Mouse (Mus musculus) kidney, embryonic 14.5 days (tissue): ENCODE data around the gene Tgfbrap1. TPM values are rescaled to one million over a fixed set of nuclear protein-coding genes. Genes with fewer than 3 reads are reported as not detected.

ENCODE experiments used
- ATAC-seq: fragments of 200-750 bp; cut with Nextera tagmentation; 2 replicates; pipeline ENCODE4 v1.8.0; 2017; ENCODE audit warnings: moderate number of reproducible peaks, mild to moderate bottlenecking, moderate TSS enrichment, moderate library complexity; ENCODE audit not compliant: low FRiP score, low TSS enrichment
- H3K27ac ChIP-seq: fragments of 300-500 bp; sonication (generic); 2 replicates; pipeline ENCODE4 v1.5.1; 2014; ENCODE audit warnings: low read depth, mild to moderate bottlenecking, low read length, moderate library complexity, mixed read lengths
- H3K27me3 ChIP-seq: fragments of 300-500 bp; sonication (generic); 2 replicates; pipeline ENCODE4 v1.6.1; 2014; ENCODE audit warnings: mild to moderate bottlenecking, low read length; ENCODE audit not compliant: control insufficient read depth, insufficient read depth
- H3K36me3 ChIP-seq: fragments of 300-500 bp; sonication (generic); 2 replicates; pipeline ENCODE4 v1.6.1; 2014; ENCODE audit warnings: low read length, mixed read lengths; ENCODE audit not compliant: control insufficient read depth, insufficient read depth
- H3K4me1 ChIP-seq: fragments of 300-500 bp; sonication (generic); 2 replicates; pipeline ENCODE4 v1.6.1; 2014; ENCODE audit warnings: low read length, mixed read lengths; ENCODE audit not compliant: control insufficient read depth, insufficient read depth
- H3K4me2 ChIP-seq: fragments of 300-500 bp; sonication (generic); replicated peaks from 2 replicates; pipeline ENCODE4 v1.6.1; 2014; ENCODE audit warnings: low read depth, mild to moderate bottlenecking, low read length
- H3K4me3 ChIP-seq: fragments of 300-500 bp; sonication (generic); 2 replicates; pipeline ENCODE4 v1.5.1; 2014; ENCODE audit warnings: mild to moderate bottlenecking, low read length
- H3K9ac ChIP-seq: fragments of 300-500 bp; sonication (generic); 2 replicates; pipeline ENCODE4 v1.6.1; 2014; ENCODE audit warnings: low read depth, mild to moderate bottlenecking, low read length, moderate library complexity
- H3K9me3 ChIP-seq: fragments of 300-500 bp; sonication (generic); 2 replicates; pipeline ENCODE4 v1.6.1; 2016; ENCODE audit warnings: low read length; ENCODE audit not compliant: control insufficient read depth
- WGBS: fragments of 180-500 bp; shearing (Covaris S2); extraction: QIAGEN DNeasy Blood & Tissue Kit; methylation state at CpG from one replicate; pipeline ENCODE4 v1.1.7; 2014; 5-methylcytosine and 5-hydroxymethylcytosine counted together
- polyA plus RNA-seq: library from polyadenylated mRNA; unstranded; fragments of >200 nt; fragmentation: Nextera tagmentation; extraction: Ambion mirVana; gene quantifications from 2 replicates; pipeline ENCODE4 v1.2.1, GENCODE M21; 2014

Gene Tgfbrap1
- 6.7 and 13.6 TPM in 2 replicates for polyA plus RNA-seq

DNA sequence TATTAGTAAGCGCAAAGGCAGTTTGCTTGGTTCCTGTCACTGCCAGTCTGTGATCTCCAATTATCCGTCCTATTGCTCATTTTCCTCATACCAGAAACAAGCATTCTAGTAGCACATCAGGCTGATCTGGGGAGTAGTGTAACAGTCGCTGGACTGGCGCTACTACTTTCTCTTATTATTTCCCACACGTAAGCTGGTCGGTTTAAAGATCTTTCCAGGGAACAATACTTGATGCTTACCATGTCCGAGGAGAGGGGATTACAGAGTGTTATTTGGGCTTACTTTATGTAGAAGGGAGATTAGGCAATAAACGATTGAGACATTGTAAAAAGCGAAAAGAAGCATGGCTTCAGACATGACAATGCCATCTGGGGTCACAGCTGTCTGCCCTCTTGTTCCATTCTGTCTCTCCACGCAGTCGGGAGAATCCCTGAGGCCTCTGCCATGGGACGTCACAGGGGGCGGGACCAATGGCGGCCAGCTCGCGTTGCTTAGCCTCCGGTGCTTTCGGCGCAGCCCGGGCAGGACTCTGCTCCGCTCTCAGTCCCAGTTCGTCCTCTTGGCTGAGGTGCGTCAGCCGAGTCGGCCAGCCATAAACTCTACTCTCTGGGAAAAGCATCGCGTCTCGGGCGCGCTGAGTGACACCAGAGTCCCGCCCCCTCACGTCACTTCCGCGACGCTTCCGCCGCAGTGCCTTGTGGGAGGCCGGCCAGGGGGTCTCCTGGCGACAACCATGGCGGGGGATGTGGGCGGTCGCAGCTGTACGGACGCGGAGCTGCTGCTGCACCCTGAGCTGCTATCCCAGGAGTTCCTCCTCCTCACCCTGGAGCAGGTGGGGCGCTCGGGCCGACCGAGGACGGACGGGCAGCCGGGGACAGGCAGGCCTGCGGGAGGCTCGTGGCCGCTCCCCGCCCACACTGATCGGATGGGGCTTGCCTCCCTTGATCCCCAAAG, at the start of gene Tgfbrap1, which contains the start of gene AI597479:
Tgfbrap1 (minus strand) TSS at position 607 of the 954 bp plus-strand sequence.
AI597479 (plus strand) TSS at position 680 of the 954 bp plus-strand sequence.
- H3K4me3 ChIP-seq = peak within 1 kb of the TSS; percentile 96
- H3K4me1 ChIP-seq = peaks cover 5% of the 10 kb centered on the region; the same call in 1 of the 2 replicates
- peak within 1 kb of the TSS; percentile 93 for H3K4me2 ChIP-seq
- peak within 1 kb of the TSS; percentile 99 for H3K27ac ChIP-seq
- no peaks in the 10 kb centered on the region for H3K27me3 ChIP-seq
- no peaks in the 10 kb centered on the region for H3K9me3 ChIP-seq
- H3K36me3 ChIP-seq = peaks cover 9% of the 10 kb centered on the region; the same call in 1 of the 2 replicates
- peak within 1 kb of the TSS; percentile 92 for H3K9ac ChIP-seq
- WGBS = under 1% methylated on average over 56 of the region's 57 CpGs
- ATAC-seq = peak; percentile 98

DNA sequence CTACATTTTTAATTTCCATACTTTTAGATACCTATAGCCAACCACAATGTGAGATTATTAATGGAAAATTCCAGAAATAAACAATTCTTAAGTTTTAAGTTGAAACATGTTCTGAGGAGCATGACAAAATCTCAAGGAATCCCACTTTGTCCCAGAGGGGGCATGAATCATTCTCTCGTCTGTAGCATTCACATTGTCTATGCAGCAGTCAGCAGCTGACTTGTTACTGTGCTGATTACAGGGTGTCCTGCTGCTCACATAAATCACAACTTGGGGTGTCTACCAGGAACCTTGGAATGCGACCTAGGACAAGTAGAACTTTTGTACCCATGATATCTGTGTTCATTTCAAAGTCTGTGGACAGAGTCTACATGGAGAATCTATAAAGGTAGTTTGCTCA, 49.0 kb upstream of the Tgfbrap1 start:
- Histone ChIP-seq H3K4me2 (no peak overlapping the region), H3K9me3 (no peaks in the 10 kb centered on the region), H3K36me3 (peaks cover 5% of the 10 kb centered on the region; the same call in 1 of the 2 replicates), H3K4me1 (0 out of 2 replicates have a peak, but pooled peaks cover 5% of the 10 kb centered on the region), H3K4me3 (no peak overlapping the region), H3K27ac (no peak overlapping the region), H3K27me3 (no peaks in the 10 kb centered on the region), H3K9ac (no peak overlapping the region)
- no peak for ATAC-seq
- 47% methylated on average over 2 of the region's 2 CpGs for WGBS

DNA sequence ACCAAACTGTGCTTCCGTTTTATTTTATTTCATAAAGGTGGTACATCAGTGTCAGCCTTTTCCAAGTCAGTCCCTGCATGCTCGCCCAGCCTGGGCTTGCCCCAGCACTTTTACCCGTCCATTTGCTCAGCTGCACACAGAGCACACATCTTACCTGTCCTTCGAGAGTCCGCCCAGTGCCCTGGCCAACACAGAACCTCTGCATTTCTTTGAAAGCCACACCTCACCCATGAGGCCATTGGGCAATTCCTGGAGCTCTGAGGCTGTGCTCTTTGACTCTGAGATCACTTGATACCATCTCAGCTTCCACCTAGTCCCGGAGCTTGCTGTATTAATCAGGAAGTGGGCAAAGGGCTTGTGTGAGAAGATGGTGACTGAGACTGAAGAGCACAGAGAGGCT, 47.0 kb upstream of the Tgfbrap1 start:
- H3K27ac ChIP-seq = no peak overlapping the region
- no peaks in the 10 kb centered on the region for H3K9me3 ChIP-seq
- 73% methylated on average over 6 of the region's 6 CpGs for WGBS
- H3K9ac ChIP-seq = no peak overlapping the region
- H3K4me2 ChIP-seq = no peak overlapping the region
- H3K36me3 ChIP-seq = no peaks in the 10 kb centered on the region; the same call in 1 of the 2 replicates
- H3K27me3 ChIP-seq = no peaks in the 10 kb centered on the region
- H3K4me3 ChIP-seq = no peak overlapping the region
- no peak for ATAC-seq
- H3K4me1 ChIP-seq = 0 out of 2 replicates have a peak, but pooled peaks cover 5% of the 10 kb centered on the region

DNA sequence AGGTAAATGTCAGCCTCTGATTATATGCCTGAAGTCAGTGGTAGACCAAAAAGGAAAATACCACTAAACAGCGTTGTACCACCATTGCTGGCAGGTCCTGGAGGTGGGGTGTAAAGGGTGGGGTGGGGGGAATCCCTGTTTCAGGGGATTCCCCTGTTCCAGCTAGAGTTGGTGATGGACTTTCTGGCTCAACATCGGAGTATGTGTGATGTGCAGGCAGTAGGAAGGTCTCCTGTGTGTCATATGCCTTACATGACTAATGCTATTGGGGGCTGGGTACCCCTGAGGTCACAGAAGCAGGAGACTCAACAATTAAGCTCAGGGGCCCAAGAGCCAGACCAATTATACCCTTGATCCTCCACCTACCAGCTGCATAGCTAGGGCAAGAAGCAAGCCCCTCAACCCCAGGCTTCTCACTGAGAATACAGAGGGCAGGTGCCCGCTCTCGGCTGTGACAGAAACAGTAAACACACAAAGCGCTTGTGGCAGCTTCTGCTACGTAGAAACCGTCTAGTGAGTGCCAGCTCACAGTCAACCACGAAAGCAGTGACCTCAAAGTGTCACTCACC, 46.0 kb upstream of the Tgfbrap1 start:
- no peak for ATAC-seq
- H3K9me3 ChIP-seq = no peaks in the 10 kb centered on the region
- H3K4me3 ChIP-seq = no peak overlapping the region
- no peak overlapping the region for H3K4me2 ChIP-seq
- H3K27ac ChIP-seq = no peak overlapping the region
- 69% methylated on average over 8 of the region's 8 CpGs for WGBS
- no peaks in the 10 kb centered on the region; the same call in 1 of the 2 replicates for H3K36me3 ChIP-seq
- no peak overlapping the region for H3K9ac ChIP-seq
- H3K27me3 ChIP-seq = no peaks in the 10 kb centered on the region
- H3K4me1 ChIP-seq = no peaks in the 10 kb centered on the region

DNA sequence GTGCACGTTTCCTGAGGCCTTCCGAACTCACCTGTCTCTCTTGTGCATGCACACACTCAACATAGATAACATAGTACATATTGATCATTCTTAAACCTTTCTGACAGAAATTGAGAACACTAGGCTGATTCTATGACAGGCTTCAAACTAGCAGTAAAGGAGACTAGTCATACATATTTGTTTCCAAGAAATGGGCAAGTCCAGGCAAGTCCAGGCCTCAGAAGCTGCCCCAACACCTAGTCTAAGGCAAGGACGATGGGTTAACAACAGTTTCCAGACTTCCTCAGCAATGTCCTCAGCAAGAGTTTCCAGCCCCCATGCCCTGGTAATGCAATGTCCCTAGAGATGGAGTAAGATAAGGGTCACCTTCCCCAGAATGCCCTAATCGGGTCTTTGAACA, 45.4 kb upstream of the Tgfbrap1 start:
- Histone ChIP-seq H3K9ac (no peak overlapping the region), H3K27me3 (no peaks in the 10 kb centered on the region), H3K4me3 (no peak overlapping the region), H3K4me1 (no peaks in the 10 kb centered on the region), H3K36me3 (no peaks in the 10 kb centered on the region; the same call in 1 of the 2 replicates), H3K4me2 (no peak overlapping the region), H3K27ac (no peak overlapping the region; the same call in 1 of the 2 replicates), H3K9me3 (no peaks in the 10 kb centered on the region)
- ATAC-seq = no peak
- 73% methylated on average over 4 of the region's 4 CpGs for WGBS

DNA sequence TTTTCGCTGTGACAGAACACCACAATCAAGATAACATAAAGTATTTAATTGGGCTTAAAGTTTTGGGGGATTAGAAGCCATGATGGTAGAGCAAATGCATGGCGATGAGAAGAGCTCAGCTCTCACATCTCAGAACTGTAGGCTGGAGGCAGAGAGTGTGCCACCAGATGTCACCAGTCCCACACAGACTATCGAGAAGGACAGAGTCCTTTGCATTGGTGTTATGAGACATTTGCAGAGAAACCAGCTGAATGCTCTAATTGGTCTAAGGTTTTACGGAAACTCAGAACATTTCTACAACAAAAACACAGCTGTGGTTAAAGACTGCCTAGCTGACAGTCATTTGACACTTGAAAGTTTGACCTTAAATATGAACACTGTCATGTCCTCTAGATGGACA, 44.8 kb upstream of the Tgfbrap1 start:
- H3K4me1 ChIP-seq = no peaks in the 10 kb centered on the region
- WGBS = 70% methylated on average over 4 of the region's 4 CpGs
- no peaks in the 10 kb centered on the region for H3K27me3 ChIP-seq
- 0 out of 2 replicates have a peak, but pooled peaks have one; percentile 25 for ATAC-seq
- H3K9ac ChIP-seq = no peak overlapping the region
- H3K36me3 ChIP-seq = no peaks in the 10 kb centered on the region; the same call in 1 of the 2 replicates
- no peak overlapping the region; the same call in 1 of the 2 replicates for H3K27ac ChIP-seq
- H3K9me3 ChIP-seq = no peaks in the 10 kb centered on the region
- no peak overlapping the region for H3K4me2 ChIP-seq
- H3K4me3 ChIP-seq = no peak overlapping the region

DNA sequence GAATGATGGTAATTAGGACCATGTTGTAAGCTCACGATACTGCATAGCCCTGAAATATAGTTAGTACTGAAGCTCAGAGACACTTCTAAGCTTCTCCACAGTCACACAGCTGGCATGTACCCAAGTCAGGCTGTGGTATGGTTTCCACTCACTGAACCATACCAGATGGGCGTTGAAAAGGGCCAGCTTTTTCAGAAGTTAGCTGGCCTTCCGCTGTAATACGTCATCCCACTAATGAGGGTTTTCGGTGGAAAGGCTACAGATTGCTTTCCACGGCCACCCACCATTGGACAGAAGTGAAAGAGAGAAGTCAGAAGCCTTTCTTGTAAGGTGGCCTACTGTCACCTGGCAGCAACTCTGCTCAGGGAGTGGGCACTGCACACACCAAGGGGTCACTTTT, 44.4 kb upstream of the Tgfbrap1 start:
- ATAC-seq = no peak
- H3K4me3 ChIP-seq = no peak overlapping the region
- H3K36me3 ChIP-seq = no peaks in the 10 kb centered on the region; the same call in 1 of the 2 replicates
- no peaks in the 10 kb centered on the region for H3K9me3 ChIP-seq
- no peaks in the 10 kb centered on the region for H3K4me1 ChIP-seq
- no peak overlapping the region for H3K4me2 ChIP-seq
- WGBS = 76% methylated on average over 6 of the region's 6 CpGs
- H3K27me3 ChIP-seq = no peaks in the 10 kb centered on the region
- H3K27ac ChIP-seq = no peak overlapping the region
- no peak overlapping the region for H3K9ac ChIP-seq

DNA sequence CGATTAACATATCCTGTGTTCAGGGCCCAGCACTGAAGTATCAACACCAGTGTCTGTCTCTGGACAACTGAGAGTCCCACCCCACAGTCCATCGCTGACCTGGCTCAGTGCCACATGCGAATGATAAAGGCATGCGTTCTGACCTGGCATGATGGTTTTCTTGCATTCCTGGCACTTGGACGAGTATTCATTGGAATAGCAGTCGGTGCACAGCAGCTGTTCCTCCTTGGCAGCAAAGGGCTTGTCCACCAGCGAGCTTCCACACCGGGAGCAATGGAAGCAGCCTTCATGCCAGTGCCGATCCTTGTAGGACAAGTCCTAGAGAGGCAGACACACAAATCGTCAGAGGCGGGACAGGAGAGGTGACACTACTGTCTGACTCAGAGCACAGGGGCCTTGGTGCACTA, 43.1 kb upstream of the Tgfbrap1 start:
- no peak for ATAC-seq
- 81% methylated on average over 11 of the region's 11 CpGs for WGBS

More for the DNA sequence above, 43.1 kb upstream of the Tgfbrap1 start:
- no peaks in the 10 kb centered on the region for H3K4me1 ChIP-seq
- H3K9me3 ChIP-seq = no peaks in the 10 kb centered on the region
- no peak overlapping the region for H3K27ac ChIP-seq
- no peak overlapping the region for H3K4me2 ChIP-seq
- no peaks in the 10 kb centered on the region for H3K27me3 ChIP-seq
- peaks cover 6% of the 10 kb centered on the region; the same call in 1 of the 2 replicates for H3K36me3 ChIP-seq
- no peak overlapping the region for H3K4me3 ChIP-seq
- H3K9ac ChIP-seq = no peak overlapping the region
